Mouse (Mus musculus): Measurements from ENCODE around the gene Gm9837.

Gene Gm9837

DNA sequence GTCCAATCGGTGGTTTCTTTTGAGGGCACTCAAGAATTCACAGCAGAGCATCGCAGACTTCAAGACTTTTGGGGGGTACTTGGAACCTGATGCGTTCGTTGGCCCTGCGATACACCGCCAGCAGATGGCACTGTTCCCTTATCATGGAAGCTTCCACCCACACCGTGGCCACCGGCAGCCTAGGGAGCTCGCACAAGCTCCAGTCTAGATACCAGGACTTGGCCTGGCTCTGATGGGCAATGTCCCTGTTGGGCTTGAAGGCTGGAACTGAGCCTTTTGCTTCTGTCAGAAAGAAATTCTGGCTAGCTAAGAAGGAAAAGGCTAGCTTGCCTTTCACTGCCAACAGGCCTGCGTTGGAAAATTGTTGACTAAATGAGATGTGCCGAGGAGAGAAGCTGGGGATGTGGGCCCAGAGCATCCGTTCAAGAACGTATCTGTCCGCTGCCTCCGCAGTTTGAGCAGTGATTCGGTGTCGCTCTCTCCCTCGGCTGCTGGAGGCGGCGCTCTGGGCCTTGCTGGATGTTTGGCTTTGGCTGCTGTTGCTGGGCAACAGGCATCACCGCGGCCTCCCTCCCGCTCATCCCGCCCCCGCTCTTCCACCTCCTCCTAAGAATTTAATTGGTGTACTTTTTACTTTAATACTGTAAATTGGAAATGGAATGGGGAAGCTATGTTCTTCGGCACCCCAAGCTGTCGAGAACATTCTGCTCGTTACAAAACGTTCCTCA, at the start of gene Gm9837:
Gm9837 (minus strand) TSS at position 512 of the 728 bp plus-strand sequence.
- DNase-seq = peak; percentile 89

DNA sequence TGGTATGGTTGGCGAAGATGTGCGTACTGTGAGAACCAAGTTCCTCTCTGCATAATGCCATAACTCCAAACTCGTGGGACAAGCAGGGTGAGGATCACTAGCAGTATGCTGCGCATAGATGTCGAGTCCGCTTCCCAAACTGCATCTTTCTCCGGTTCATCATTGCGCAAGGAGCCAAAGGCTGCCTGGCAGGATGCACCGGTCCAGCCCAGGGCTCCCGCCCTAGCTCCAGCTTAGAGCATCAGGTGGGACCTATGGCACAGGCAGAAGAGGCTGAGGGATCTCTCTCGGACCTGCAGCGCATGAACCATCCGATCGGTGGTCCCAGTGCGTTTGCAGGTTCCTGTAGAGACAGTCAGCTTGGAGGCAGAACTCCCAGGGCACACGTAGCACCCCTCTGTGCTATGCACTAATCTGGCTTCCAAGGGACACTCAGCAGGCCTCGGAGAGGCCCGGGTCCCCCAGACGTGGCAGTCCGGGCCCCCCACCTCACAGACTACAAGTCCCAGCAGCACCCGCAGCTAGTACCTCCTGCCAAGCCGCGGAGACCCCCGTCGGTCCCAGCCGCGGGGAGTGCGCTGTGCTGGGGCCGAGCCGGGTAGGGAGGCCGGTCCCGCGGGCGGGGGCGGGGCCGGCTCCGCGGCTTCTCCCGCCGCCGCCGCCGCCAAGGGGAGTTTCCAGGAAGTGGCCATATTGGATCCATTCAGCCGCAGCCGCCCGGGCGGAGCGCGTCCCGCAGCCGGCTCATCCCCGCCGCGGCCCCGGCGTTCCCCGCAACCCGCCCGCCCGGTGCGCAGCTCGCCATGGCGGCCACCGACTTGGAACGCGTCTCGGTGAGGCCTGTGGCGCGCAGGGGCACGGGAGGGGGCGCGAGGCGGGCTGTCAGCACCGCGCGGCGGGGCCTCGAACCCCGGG, 49.2 kb upstream of the Gm9837 start, which contains the start of gene Sept8:
Sept8 (plus strand) TSS at position 51 of the 915 bp plus-strand sequence.
- DNase-seq = peak; percentile 81

DNA sequence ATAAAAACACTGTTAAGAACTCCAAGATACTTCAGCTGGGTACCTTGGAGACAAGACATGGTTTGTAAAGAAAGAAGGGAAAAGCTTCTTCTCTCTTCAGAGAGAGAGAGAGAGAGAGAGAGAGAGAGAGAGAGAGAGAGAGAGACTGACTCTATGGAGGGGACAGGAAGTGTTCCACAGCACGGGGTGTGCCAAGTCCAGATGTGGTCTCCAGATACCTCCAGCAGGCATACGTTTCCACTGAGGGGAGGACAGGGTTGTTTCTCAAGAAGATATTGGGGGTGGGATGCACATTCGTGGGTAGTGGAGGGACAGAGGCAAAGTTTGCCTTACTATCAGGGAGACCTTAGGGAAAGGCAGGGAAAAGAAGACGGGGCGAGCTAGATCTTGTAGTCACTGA, 48.5 kb upstream of the Gm9837 start:
- DNase-seq = no peak

DNA sequence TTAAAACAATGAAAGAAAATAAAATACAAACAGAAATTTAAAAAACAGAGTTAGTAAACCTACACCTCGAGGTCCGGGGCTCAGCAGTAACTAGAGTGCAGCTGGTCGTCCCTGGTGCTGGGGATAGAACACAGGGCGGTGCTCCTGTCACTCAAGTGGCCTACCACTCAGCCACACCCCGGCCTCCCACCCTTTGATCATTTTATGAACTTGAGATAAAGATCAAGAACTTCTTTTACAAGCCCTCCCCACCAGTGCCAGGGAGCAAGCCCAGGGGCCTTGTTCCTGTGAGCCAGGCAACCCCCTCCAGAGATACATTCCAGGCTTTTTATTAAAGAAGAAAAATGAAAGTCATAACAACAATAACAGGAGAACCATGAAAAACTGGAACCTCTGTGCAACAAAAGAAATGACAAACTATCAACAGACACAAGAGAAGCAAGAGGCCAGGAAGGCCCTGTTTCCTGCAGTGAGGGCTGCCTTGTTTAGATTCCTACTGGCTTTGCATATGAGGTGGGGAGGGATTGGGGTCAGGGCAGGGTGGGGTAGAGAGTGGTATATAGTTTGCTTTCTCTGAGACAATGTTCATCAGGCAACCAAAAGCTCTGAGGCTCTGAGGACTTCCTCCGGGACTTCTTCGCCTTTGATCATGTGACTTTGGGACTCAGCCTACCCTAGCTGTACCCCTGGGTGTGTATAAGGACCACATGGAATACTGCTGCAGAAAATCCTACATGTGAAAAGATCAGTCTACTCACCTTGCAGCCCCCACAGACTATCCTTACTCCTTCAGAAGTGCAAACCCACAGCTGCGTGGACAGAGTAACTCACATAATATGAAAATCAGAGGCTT, 46.7 kb upstream of the Gm9837 start:
- no peak for DNase-seq

DNA sequence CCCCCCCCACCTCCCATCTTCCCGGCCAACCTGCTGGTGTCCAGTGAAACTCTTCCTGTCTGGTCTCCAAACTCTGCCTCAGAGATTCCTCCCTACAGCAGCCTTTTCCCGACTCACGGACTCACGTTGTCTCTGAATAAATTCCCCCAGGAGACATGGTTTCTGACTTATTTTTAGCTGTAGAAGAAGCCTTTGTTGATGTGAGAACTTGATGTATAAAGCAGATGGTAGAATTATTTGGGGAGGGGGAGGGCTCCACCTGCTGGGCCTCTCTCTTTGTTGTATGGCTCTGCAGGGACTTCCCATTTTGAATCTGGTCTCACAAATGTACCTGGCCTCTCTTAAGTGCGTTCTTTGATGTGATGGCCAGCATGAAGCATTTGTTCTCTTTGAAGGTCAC, 40.1 kb upstream of the Gm9837 start:
- DNase-seq = no peak

DNA sequence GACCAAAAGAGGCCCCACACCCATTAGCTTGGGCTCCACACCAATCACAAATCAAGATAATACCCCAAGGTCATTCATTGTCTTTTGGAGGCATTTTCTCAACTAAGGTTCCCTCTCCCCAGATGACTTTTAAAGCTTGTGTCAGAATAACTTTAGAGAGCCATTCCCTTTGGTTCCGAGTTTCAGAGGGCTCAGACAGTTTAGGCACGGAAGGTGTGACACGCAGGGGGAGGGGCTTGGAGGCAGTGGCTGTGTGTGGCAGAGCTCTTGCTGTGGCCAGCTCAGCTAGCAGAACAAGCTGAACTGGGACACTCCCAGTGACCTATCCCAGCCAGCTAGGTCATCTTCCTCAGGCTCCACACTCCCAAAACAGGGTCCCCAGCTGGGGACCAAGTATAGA, 38.3 kb upstream of the Gm9837 start:
- no peak for DNase-seq

DNA sequence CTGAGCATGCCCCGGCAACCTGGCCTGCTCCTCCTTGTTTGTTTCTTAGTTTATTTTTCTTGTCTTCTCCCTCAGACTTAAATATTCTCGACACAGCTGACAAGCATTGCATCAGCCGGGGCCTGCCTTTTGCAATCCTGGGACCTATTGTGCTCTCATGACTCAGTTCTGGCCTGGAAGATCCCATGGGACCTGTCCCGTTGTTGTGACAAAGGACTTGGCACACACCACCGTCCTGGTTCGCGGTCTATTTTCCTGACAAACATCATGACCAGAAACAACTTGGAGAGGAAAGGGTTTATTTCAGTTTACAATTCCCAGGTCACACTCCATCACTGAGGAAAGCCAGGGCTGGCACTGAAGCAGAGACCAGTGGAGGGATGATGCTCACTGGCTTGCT, 37.9 kb upstream of the Gm9837 start:
- DNase-seq = no peak

DNA sequence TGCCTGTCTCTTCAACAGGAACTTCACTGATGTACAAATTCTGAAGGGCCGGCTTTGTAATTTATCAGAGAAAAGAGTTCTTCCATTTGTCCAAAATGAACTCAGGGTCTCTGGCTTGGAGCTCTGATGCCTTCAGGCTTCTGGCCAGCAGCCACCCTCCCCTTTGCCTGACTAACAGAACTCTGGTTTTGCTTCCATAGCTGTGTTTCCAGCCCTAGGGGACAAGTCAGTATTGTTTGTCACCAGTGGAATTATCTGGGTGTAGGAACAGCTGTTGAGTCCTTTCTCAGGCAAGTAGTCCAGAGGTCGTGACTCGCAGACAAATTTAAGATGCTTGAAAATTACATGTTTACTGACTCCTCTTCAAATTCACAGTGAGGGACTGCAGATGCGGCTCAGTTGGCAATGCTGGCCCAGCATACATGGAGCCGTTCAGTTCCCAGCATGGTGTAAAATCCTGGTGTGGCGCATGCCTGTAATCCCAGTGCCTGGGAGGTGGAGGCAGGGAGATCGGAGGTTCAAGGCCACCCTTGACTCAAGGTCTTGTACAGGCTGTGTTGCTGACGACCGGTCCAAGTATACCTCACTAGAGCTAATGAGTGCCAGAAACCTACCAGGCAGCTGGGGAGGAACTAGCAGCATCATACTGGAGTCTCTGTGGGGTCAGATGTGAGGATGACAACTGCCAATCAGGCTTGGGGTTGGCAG, 37.0 kb upstream of the Gm9837 start:
- DNase-seq = no peak

DNA sequence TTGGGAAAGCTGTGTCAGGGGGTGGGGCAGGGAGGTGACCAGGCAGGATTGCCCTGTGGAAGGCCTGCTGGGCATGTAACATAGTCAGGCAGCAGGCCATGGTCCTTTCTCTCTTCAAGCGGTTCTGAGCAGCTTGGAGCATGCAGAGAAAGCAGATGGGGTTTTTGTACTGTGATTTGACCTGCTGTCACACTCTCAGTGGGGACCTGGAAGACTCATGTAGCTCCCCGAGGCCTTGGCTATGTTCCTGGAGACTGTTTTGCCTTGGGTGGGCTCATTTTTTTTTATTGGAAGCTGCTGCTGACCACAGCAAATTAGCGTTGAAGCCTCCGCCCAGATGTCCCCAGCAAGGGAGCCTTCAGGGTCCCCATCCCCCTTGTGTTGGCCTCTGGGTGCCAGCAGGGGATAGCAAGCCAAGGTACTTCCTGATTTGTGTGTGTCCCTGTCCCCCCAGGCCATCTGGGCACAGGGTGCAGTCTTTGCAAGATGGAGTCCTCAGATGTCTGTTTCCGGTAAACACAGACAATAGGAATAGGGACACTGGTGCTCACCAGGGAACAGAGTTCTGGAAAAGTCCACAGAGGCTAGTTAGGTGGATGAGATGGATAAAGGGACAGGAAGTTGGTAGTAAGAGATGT, 34.9 kb upstream of the Gm9837 start:
- no peak for DNase-seq

DNA sequence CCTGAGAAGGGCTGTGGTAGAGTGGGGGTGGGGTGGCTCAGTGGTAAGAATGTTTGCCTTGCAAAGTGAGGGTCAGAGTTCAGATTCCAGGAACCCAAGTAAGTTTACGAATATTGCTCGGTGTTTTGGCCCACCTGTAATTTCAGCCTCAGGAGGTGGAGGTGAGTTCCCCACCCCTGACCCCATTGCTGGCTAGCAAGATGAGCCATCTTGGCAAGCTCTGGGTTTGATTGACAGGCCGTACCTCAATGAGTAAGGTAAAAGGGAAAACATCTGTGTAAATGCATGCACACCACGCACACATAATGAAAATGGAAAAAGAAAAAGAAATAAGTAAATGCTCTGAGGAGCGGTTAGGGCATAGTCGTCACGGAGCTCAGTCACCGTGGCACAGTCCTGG, 34.1 kb upstream of the Gm9837 start:
- DNase-seq = no peak

DNA sequence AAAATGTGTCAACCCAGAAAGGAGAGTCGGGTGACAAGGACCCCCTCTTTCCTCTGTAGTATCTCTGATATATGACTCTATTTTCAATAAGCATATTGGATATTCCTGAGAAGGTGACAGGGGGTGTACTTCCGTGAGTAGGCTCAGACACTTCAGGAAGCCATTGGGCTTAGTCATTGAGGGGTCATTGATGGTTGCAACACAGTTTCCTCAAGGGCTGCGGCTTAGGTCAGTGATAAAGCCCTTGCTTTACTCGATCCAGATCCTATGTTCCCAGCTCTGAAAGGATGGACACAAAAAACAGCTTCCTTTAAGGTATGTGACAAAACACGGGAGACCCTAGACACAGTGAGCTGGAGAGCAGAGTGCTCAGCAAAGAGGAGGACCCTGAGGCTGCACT, 33.5 kb upstream of the Gm9837 start:
- no peak for DNase-seq

DNA sequence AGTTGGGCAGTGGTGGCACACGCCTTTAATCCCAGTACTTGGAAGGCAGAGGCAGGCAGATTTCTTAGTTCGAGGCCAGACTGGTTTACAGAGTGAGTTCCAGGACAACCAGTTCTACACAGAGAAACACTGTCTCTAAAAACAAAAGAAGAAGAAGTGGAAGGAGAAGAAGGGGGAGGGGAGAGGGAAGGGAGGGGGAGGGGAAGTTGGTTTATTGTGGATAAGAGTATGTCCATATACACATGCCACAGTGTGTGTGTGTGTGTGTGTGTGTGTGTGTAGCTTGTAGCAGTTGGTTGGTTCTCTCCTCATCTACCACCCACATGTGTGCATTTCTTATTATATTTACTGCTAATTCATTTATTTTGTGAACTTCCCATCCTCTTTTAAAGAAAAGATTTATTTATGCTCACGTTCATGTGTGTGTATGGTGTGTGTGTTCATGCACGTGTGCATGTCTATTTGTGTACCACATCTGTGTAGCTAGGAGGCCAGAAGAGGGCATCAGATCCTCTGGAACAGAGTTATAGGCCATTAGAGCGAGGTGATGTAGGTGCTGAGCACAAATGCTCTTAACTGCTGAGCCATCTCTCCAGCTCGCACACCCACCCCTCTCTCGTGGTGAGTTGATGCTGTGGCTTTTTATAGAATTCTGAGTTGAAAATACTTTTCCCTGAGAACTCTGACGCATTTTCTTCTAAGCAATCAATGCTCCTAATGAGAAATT, 31.9 kb upstream of the Gm9837 start:
- DNase-seq = no peak

DNA sequence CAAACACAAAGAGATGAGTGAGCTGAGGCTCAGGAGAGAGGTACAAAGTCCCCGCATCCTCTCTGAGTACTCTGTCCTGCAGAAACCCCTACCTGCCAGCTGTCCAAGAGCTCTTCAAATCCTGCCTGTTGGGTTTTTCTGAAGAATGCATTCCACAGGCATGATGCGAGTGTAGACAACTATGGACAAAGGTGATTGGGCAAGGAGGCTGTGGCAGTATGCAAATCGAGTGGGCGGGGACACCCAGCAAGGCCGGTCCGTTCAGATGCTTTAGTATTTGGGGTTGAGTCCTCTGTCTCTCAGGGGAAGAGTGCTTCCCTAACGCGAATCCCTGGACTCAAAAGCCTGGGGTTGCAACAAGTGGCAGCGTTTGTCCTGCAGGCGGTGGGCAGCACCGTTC, 30.3 kb upstream of the Gm9837 start:
- no peak for DNase-seq

DNA sequence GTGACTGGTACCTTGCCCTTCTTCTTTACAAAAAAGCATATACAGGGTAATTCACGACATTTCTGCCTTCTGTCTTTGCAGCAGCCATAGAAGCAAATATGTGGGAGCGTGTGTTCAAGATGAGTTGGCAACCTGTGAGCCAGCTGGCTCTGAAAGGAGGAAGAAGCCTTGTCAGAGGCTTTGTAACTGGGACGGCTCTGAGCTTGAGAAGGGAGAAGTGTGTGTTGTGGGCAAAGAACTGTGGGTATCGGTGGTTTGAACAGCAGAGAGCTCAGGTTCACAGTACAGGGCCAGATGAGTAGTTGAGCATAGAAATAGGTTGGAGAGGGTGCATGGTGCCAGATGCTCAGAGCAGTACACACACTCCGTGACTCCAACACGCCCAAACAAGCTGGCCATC, 26.7 kb upstream of the Gm9837 start:
- DNase-seq = peak; percentile 65

DNA sequence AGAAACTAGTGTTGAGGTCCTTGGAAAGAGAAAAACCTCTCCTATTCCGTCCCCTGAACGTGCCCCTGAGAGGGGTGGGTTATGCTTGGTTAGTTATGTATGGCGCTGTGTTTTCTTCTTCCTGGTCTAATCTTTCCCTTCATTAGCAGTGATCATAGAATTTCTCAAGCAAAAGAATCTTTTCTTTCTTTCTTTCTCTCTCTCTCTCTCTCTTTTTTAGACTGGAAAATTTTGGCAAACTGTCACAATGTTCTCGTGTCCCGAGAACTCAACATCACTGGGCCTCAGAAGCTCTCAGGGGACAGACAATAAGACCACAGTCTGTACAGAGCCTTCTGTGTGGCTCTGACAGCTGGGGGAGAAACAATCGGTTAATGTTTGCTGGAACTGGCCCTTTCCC, 25.1 kb upstream of the Gm9837 start:
- DNase-seq = no peak

DNA sequence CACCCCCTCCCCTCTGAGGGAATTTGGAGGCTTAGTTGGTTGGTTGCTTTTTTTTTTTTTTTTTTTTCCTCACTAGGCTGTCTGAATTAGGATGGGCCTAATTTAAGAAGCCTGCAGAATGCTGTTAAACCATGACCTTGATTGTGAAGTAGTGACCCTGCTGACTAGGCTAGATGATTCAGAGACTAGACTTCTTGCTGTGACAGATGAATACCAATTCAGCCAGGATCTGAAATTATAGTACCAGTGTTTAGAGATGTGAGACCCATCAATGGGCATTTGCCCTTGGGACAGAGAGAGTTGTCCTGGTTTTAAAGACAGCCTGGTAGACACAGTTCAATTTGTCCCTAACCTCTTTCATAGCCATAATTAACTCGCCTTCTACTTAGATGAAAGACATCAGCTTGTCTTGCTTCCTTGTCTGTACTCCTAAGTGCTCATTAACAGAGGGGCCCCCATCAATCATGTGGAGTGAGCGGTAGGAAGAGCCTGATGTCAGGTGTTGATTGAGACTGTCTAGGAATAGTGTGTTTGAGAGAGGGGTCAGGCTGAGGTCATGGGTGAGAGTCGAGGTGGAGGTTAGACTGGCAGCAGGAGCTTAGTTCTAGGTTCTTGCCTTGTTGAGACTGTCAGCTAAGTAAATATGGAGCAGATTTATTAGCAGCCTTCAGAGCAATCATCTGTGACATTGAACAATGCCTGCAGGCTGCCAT, 23.1 kb upstream of the Gm9837 start:
- no peak for DNase-seq

DNA sequence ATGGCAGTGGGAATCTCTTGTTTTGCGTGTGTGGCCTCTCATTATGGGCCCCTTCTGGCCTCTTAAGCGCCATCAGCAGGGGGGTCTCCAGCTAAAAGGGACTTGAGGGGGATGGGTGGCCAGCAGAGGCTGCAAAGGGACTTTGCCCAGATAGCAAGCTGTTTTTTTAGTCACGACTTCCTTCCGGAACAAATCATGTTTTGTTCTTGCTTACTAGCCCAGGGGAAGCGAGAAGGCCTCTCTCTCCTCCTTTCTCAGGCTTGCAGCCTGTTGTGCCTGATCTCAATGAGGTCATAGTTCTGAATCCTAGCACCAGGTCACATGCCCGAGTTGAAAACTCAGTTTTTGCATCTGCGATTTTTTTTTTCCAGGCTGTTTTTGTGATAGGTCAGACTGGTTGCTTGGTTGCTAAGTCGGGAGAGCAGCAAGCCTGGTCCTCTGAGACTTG, 21.7 kb upstream of the Gm9837 start:
- no peak for DNase-seq

DNA sequence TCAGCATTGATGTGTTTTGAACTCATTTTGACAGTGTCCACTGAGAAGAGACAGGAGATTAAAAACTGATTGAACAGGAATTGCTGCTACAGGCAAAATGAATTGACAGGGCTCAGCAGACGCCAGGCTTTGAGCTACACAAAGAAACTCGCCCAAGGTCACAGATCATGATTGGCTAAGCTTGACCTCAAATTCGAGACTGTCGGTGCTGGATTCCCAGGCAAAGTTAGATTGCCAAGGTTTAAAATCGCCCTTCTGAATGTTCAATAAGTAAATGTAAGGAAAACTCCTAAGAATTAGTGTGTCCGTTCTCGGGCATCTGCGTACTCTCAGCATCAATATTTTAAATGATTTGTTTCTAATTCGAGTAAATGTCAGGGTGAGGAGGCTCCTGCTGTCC, 19.1 kb upstream of the Gm9837 start:
- DNase-seq = no peak

DNA sequence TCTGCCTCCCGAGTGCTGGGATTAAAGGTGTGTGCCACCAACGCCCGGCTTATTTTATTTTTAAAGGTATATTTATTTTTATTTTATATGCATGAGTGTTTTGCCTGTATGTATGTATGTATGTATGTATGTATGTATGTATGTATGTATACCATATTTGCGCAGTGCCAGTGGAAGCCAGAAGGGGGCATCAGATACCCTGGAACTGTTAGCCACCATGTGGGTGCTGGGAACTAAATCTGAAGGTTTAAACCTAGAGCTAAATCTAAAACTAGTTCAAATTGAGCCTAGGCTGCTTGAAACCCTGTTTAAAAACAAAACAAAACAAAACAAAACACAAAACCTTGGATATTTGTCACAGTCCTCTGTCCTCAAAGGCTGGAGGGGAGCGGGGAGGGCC, 18.7 kb upstream of the Gm9837 start:
- no peak for DNase-seq

DNA sequence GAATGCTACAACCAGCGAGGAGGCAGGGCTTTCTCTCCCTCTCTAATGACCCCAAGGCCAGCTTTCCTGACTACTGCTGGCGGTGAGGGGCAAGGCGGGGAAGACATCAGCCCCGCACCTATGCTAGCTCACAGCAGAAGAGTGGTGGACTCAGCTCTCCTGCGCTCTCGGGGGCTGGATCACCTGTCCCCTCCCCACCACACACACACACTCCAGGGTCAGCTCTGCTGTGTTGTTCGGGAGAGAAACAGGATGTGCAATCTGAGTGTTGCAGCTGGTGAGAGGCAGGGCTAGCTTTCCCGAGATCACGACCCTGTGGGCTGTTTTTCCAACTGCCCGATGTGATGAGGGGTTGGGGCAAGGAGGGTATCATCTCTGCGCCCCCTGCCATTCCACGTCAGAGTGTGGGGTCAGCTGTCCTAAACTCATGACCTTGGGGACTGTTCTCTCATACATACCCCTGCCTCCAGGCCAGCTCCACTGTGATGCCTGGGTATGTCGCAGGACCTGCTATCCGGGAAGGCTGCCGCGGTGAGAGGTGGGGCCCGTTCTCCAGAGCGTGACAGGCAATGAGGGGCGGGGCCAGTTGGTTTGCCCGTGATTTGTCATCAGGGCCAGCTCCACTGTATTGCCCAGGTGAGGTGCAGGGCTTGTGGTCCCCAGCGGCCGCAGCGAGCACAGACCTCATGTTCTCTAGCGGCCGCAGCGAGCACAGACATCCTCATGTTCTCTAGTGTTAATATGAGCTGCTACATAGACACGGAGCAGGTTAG, 16.7 kb upstream of the Gm9837 start:
- DNase-seq = no peak

Data from right cerebral cortex, postnatal 25 days (tissue).